Mouse (Mus musculus): Measurements from ENCODE around the gene Etv6.

Gene Etv6

DNA sequence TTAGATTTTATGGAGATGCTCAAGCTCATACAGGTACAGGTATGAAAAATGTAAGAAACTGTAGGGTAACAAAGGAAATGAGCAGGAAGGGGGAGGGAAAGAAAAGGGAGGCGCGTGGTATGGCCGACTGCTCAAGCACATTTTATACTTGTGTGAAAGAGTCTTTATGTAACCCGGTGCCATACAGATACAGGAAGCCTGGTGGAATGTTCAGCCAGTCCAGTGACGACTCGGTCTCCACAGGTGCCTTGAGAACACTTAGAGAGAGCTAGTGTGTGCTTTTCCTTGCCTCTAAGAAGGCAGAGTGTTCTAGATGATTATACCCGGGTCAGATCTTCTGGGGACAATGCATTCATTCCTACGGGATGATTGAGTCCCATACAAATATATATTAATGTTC lies 215.9 kb downstream of the Etv6 start:
- DNase-seq (ENCODE audit: low read depth, low spot score) = no peak

DNA sequence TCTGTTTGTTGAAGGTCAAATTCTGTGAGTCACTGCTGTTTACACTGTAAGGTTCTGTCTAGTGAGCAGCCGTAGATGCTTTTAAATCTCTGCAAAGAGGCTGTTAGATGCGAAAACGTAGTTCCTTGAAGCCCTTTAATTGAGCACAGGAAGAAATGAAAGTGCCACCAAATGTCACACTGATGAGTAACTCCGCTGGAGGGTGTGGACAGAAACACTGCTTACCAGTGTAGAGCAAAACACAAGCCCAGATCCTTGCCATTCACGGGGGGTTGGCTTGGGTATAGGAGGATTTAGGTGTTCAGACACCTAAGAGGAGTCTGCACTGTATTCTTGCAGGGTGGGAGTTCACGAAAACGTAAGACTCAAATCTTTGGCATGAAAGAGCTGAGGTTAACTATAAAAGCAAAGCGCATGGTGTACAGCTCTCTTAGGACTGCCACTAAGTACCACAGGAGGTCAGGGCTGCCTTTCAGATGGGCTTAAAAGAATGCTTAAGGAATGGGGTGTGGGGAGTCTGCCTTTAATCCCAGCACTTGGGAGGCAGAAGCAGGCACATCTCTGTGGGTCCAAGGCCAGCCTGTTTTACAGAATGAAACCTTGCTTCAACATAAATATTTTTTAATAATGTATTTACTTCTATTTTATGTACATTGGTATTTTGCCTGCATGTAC lies 216.7 kb downstream of the Etv6 start:
- no peak for DNase-seq (ENCODE audit: low read depth, low spot score)

DNA sequence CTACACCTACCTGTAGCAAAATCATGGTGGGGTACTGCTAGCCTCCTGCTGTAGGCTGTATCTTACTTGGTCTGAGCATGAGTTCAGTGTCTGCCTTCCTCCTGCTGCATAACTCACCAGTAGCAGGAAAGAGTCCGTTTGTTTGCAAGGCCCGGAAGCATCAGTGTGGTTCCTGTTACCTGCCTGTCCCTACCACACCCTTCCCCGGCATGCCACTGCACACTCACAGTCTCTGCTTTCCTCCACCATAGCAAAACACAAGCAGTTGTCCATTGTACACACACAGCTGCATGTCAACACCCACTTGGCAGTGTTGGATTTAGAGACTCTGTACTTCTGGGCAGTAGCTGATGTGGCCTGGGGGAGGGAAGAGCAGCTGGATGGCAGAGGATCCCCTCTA lies 220.9 kb downstream of the Etv6 start:
- DNase-seq (ENCODE audit: low read depth, low spot score) = no peak

DNA sequence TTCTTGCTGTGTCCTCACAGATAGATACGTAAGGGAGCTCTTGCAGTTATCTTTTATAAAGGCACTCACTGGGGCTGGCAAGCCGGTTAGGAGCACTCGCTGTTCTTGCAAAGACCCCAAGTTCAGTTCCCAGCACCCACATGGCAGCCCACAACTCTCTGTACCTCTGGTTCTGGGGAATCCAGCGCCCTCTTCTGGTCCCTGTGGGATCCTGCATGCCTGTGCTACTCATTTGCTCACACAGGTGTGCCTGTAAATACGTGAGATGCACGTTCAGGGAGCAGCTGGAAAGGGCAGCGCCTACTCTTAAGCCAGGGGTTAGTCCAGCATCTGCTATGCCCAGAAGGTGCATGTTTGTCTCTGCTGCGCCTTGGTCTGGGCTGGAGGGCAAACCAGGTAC lies 224.4 kb downstream of the Etv6 start:
- DNase-seq (ENCODE audit: low read depth, low spot score) = no peak

DNA sequence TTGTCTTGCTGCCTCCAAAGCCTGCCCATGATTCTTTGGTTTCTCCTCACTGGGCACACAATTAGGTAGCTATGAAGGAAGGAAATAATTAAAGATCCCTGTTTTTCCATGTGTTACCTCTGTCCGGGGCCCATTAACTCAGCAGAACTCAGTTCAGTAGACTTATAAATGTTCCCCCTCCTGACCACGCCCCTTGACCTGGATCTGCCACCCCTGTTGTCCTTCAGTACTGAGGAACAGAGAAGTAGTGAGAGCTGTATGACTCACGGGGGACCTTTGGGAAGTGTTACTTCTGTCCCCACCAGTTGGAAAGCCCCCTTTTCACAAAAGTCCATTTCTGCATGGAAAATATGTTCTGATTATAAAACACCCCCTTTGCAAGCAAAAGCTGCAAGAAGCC lies 226.4 kb downstream of the Etv6 start:
- DNase-seq (ENCODE audit: low read depth, low spot score) = no peak

DNA sequence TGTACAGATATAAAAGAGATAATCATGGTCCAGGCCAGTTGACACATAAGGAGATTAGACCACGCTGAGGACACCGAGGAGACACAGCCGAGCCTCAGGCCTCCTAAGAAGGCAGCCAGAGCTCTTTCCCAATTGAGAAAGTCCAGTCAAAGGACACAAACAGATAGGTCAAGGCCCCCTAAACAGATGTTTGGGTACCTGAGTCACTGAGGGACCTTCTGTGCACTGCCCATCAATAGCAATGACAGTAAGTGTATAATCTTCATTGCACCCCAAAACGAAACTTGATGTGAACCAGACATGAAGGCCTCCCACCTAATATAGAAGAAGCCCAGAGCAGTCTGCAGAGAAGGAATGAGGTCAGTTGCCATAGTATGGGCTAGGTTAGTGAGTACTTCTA lies 226.9 kb downstream of the Etv6 start:
- no peak for DNase-seq (ENCODE audit: low read depth, low spot score)

DNA sequence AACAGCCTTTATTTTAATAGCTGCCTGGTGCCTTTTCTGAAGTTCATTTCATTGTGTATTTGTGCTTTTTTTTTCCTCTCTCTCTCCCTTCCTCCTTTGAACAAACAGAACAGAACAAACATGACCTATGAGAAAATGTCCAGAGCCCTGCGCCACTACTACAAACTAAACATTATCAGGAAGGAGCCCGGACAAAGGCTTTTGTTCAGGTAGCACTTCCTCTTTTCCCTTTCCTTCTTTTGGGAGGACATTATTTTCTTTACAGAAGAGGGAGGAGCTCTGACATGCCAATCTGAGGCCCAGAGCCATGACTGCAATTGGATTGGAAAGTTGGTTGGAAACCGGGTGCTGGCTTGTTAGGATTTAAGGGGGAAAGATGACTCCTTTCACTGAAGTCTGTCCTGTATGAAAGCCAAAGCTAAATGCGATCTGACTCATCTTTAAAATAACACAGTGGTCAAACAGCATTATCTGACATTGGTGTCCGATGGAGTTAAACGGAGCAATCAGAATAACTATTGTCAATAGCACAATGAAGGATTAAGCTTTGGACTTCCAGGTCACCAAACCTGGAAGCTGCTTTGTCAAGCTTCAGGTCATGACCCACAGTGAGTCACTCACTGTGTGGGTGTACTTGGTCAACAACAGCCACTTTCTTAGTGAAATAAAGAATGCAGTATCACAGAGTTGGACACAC lies 227.6 kb downstream of the Etv6 start:
- DNase-seq (ENCODE audit: low read depth, low spot score) = no peak

DNA sequence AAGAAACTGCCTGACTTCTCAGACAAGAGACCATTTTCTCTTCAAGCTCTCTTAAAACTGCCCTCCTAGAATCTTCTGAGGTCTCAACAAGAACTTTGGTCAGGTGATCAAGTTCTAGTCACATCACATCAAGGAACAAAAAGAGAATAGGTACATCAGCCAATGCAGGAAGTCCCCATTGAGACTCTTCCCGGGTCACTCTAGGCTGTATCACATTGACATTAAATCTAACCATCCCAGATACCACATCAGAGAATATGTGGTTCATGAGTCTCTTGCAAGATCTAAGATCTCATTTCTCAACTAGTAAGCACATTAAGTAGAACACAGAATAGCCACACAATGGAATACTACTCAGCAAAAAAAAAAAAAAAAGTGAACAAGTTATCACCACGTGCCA lies 238.4 kb downstream of the Etv6 start:
- no peak for DNase-seq (ENCODE audit: low read depth, low spot score)

DNA sequence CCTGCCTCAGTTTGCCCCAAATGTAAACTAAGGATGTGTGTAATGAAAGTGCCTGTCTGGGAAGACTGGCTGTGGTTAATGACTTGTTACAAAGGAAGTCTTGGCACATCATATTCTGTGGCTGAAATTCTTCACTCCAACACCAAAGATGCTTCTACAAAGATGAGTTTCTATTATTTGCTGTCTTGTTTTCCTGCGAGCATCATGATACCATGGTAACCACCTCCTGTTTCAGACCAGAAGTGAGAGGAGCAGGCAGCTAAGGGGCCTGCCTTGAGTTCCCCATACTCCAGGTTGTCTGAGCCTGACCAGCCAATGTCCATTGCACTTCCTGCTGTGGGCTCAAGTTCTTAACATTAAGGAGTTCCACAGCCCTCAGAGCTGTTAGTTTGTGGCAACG lies 241.5 kb downstream of the Etv6 start:
- DNase-seq (ENCODE audit: low read depth, low spot score) = no peak

DNA sequence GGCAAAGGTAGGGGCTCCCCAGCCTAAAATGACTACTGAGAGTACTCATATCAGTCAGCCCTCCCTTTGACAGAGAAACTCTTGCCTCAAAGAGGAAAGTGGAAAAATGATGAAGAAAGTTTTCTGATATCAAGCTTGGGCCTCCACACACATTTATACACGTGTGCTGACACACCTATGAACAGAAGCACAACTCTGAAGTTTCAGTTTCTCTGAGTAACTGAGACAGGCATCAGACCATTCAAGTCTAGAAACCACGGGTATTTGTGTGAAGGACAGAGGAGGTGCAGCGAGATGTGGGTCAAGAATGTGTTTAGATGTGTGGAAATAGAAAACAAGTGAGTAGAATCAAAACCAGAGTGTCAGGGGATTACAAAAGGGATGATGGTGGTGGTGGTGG lies 246.6 kb downstream of the Etv6 start:
- DNase-seq (ENCODE audit: low read depth, low spot score) = no peak

DNA sequence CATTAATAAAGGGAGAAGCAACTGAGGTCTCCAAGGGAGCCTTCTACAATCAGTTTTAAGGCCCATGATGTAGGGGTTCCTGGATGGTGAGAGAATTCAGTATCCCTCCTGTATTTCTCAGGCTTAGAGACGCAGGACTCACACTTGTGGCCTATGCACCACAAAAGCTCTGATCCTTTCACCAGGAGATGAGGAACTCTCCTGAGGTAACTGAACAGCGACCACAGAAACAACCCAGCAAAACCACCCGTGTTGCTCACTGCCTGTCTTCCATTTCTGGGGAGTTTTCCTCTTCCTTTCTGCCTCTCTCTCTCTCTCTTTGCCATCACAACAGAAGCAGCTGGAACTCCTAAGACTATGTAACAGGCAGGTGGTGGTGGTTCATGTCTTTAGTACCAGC lies 256.3 kb downstream of the Etv6 start:
- no peak for DNase-seq (ENCODE audit: low read depth, low spot score)

DNA sequence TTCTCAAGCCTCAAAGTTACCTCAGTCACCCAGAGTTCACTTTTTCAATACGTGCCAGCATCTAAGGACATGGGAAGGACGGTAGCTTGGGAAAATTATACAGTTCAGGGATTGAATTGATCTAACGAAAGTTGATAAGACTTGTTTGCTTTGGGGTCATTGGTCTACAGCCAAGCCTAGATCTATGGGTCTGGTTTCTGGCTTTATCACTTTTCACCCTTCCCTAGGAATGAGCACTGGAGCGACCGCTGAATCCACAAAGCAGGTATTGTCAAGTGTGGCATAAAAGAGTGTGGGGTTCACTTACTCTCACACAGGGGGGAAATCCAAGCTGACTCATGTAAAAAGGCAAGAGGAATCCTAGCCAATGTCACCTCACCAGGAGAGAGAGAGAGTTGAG lies 256.9 kb downstream of the Etv6 start:
- no peak for DNase-seq (ENCODE audit: low read depth, low spot score)

DNA sequence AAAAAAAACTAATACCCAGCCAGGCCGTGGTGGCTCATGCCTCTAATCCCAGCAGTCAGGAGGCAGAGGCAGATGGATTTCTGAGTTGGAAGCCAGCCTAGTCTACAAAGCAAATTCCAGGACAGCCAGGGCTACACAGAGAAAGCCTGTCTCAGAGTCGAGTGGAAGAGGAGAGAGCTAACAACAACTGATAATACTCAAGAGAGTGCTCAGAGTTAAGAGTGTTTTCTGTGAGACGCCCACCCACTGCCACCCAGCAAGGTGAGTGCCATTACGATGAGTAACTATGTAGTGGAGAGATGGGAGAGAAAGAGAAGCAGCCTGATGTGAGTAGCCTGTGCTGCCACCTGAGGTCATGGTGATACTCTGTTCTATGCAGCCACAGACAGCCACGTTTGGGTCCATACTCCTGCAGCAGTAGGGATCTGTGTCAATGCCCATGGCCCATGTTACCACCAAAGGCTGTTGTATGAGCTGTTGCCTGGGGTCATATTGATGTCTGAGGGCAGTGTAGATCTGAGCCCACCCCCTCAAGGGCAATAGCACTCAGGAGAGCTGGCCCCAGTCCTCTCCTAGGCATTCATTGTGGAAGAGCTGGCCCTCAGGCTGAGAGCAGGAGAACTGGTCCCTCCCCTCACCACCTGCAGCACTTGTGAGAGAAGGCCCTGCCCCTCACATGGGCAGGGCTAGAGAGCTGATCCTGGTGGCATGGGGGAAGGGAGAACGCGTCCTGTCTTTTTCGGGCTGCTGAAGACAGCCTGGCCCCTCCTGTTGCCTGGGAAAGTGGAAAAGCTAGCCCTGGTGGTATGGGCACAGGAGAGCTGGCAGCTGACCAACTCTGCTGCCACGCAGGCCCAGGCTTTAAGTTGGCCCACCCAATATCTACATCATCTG lies 258.4 kb downstream of the Etv6 start:
- no peak for DNase-seq (ENCODE audit: low read depth, low spot score)

DNA sequence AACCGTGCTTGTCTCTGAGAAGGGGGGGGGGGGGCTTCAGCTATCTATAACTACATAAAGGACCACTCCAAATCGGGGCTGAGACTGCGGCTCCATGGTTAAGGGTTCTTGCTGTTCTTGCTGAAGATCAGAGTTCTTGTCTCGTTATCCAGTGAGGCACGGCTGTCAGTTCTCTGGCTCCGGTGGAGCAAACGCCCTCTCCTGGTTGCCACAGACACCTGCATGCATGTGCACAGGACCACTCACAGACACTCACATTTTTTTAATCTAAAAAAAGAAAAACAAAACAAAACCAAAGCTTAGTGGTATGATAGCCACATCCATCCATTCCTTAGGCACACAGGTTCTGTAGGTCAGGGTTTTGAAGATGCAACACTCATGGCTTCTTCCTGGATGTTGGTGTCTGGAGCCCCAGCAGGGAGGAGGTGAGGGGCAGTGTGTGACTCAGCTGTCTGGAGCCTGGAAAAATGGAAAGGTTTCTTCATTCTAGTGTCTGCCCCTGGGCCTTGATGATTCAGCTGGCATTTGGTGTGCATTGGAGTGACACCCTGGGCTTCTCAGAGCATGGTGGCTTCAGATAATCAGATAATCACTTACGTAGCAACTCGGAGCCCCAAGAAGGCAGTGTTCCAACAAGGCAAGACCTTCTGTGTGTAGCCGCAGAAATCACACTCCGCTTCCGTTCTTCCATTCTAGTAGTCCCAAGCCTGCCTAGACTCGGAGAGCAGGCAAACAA lies 262.6 kb downstream of the Etv6 start:
- DNase-seq (ENCODE audit: low read depth, low spot score) = no peak

DNA sequence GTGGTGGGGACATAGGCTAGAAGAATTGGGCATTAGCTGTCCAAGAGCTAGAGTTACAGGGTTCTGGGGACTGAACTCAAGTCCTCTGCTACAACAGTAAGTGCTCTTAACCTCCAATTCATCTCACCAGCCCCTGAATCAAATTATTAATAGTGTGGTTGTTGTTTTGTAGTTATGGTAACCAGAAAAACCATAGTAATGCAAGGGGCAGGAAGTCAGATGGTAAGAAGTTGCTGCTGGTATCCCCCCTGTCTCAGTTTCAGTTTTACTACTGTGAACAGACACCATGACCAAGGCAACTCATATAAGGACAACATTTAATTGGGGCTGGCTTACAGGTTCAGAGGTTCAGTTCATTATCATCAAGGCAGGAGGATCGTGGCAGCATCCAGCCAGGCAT lies 266.5 kb downstream of the Etv6 start:
- DNase-seq (ENCODE audit: low read depth, low spot score) = no peak

DNA sequence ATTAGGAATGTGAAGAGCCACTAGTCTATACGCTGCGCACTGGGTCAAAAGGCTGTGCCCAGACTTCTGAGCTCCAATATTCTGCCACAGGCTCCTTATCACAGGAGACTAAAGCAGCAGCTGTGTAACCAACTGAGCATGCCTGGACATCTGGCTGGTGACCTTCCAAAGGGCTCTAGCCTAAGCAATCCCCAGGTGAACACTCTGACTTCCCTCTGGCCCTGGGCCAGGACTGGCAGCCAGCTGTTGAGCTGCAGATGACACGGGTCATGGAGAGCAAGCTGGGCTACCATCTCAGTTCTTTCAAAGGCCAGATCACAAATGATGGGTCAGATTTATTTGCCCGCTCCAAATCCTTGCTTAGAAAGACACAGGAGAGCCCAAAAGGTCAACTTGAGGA lies 275.8 kb downstream of the Etv6 start:
- DNase-seq (ENCODE audit: low read depth, low spot score) = no peak

DNA sequence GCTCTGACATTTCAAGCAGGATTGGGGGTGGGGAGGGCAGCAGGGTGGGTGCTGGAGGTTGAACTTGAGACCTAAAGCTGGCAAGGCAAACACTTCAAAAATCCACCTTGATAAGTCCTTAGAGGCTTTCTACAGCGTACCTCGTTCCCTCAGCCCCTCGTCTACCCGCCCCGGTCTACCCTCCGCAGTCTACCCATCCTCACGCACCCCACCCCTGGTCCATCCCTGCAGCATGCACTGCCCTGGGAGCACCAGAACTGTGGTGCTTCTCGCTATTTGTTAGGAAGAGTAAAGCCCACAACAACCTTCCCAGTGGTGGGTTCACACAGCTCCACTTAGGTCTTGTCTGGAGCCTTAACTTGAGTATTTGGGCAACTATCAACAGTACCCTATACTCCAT lies 277.1 kb downstream of the Etv6 start:
- DNase-seq (ENCODE audit: low read depth, low spot score) = no peak

DNA sequence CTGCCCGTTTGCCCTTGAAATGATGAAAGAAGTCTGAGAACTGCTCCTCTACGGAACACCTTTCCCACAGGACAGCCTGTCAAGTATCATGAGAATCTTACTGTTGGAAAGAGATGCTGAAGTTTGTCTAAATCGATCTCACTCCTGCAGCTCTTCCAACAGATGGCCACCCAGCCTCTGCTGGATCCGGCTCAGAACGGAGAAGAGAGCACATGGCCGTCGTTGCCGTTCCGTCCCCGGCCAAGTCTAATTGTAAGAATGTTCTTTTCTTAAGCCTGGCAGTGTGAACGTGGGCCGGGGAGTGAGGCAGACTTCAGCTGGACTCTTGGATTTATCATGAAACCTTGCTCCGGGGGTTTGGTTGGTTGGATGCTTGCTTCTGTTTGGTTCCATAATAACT lies 281.9 kb downstream of the Etv6 start:
- DNase-seq (ENCODE audit: low read depth, low spot score) = no peak
